Mouse (Mus musculus): Measurements from ENCODE around the gene Nlrc5.
"Not testable (repeated sequence)": the region's sequence is repeated elsewhere in the genome, so short reads cannot be mapped to it uniquely, and the experiment has no call there.

Gene Nlrc5

DNA sequence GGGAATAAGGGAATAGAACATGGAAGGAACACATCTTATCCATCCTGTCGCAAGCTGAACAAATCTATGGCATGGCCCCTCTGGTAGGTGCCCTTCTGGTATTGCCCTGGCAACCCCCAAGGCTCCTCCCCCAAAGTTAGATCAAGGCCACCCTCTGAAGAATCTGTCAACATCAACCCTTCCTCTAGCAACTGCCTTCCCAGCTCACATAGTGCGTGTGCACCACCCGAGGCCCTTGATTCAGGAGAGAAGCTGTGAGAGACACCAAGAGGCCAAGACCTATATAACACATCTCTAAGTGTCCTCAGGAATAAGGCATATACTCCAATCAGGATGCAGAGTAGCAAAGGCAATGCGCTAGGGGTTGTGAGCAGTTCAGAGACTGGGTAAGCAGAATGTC lies 11.9 kb upstream of the Nlrc5 start:
- no peak for DNase-seq

GRCm38 (mm10) chr8:94427953-94428352 lies 6.2 kb upstream of the Nlrc5 start:
- DNase-seq = no peak

- no peak for DNase-seq
Measured at GRCm38 (mm10) chr8:94428420-94428819, 5.7 kb upstream of the Nlrc5 start.

GRCm38 (mm10) chr8:94429376-94429775 lies 4.8 kb upstream of the Nlrc5 start:
- DNase-seq = no peak

DNA sequence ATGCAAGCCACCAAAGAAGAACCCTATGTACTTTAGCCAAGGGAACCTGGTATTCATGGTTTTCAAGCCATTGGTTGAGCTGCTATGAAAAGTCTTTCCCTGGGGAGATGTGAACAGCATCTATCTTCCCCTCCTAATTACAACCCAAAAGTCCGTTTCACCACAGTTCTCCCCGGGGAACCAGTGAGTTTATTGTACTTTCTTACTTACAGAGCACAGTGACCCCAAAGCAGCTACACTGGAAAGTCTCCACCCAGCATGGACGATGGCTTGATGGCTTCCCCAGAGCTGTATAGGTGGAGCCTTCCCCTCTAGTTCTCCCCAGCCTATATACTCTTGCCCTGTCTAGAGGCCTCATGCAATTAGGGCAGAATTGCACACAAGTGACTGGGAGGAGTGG lies 1.9 kb upstream of the Nlrc5 start:
- no peak for DNase-seq

DNA sequence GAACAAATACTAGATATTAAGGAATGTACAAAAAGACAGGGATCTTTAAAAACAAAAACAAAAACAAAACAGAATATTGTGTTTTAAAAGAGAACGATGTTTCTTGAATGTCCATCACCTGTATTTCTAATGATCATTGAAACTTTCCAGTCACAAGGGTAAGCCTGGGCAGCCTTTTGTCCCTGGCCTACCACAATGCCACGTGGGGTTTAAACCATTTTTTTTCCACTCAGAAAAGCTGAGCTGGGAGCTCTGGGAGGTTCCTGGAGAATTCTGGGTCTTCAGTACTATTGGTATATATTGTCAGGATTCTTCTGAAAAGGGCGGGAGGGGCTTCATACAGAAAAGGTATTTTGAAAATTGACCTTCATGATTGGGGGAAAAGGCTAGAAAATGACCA lies 802 bp downstream of the Nlrc5 start:
- no peak for DNase-seq

GRCm38 (mm10) chr8:94435397-94436111 lies 1.4 kb downstream of the Nlrc5 start:
- DNase-seq = no peak

DNA sequence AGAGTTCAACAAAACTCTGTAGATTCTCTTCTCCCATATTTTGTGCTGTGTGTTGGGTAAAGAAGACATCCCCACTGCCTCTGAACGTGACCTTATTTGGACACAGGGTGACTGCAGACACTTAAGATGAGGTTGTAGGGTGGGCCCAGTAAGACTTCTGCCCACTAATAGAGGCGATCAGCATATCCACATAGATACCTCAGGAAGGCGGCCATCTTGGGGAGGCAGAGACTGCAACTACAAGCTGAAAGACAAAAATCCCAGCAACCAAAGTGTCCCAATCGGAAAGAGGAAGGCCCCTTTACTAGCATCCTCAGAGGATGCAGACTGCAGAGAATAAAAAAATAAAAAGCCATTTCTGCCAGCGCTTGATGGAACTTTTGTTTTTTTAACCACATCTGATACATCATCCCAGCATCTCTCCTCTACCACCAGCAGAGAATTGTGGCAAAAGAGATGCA lies 2.0 kb downstream of the Nlrc5 start:
- DNase-seq = no peak

GRCm38 (mm10) chr8:94436900-94437299 lies 2.7 kb downstream of the Nlrc5 start:
- DNase-seq = no peak

GRCm38 (mm10) chr8:94438659-94439058 lies 4.5 kb downstream of the Nlrc5 start:
- no peak for DNase-seq

GRCm38 (mm10) chr8:94439691-94440090 lies 5.5 kb downstream of the Nlrc5 start:
- DNase-seq = no peak

DNA sequence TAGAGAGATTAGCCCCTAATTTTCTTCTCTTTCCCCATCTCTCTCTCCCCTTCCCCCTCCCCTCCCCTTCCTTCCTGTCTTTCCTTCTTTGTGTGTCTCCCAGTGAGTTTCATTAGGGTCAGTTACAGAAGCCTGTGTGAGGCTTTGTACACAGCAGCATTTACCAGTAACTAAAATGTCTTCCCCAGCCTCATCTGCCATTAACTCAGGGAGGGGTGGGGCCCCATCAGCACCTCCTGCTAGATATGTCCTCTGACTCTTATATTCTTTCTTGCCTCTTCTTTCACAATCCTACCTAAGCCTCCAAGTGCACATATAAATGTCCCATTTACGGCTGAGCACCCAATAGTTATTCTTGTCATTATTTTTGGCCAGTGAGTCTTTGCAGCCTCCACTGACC lies 6.2 kb downstream of the Nlrc5 start:
- no peak for DNase-seq

- DNase-seq = no peak
Measured at GRCm38 (mm10) chr8:94441686-94442085, 7.5 kb downstream of the Nlrc5 start.

DNA sequence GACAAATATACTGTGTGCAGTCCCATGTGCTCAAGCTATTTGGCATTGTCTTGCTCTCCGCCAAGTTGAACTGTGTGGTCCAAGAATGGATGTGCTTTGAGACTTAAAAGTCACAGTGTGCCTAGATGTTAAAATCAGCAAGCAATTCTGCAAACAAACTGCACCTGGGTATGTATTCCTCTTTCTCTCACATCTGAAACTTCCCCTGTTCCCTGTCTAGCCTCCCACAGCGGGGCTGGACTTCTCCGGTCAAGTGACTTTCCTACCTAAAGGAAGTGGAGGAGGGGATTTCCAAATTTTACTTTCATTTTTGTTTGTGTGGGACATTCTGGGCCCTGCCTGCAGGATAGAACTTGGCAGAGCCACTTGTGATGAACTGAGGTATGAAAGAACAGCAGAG lies 9.0 kb downstream of the Nlrc5 start:
- no peak for DNase-seq

DNA sequence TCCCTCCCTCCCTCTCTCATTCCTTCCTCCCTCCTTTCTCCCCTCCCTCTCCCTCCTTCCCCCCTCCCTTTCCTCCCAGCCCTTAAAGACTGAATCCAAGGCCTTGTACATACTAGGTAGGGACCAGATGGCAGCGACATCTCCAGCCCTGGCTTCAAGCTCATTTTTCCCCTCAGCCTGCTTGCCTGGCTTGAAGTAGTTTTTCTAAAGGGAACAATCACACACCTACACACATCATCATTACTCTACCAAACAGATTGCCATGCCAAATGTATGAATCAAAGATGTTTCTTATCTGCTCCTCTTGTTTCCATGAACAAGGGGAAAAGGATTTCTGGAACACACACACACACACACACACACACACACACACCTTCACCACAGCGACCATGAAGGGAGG lies 10.3 kb downstream of the Nlrc5 start:
- no peak for DNase-seq

- no peak for DNase-seq
Measured at GRCm38 (mm10) chr8:94447142-94447541, 13.0 kb downstream of the Nlrc5 start.

DNA sequence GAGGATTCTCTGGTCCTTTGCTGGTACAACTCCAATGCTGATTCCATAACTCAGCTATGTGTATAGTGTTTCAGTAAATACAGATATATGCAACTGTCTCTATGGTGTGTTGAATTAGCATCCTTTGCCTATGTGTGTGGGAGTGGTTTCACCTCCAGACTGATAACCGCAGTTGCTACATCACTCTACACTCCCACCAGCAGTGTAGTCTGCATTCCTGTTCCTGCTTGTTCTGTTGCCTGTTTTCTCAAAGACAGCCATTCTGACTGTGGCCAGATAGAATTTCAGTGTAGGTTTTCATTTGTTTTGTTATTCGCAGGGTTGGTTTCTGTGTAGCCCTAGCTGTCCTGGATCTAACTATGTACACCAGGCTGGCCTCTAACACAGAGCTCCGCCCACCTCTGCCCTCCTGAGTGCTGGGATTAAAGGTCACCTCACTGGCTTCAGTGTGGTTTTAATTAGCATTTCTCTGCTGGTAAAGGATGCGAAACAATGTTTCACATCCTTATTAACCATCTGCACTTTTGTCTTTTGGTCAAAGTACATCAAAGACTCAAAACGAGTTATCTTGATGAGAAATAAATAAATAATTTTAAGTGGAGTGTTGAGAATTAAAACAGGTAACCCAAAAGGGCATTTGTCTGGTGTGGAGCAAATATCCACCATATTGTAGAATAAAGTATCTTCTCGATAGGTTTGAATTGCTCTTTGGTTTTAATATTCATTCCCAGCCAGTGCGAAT lies 13.6 kb downstream of the Nlrc5 start:
- DNase-seq = no peak

DNA sequence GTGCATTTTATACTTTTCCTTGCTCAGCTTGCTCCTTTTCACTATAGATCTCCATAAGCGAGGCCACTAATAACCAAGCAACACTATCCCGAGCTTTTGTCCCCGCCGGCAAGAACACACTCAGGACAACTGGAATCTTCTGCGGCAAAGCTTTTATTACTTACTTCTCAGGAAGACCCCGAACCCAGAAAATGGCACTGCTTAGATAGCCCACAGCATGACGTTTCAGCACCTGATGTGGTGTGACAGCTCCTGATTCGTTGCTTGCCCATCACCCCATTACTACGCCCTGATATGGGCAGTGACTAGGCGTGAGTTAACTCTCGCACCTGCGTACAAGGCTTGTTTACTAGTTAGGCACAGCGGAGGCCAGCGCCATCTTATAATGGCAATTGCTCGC lies 18.8 kb downstream of the Nlrc5 start:
- DNase-seq = not testable (repeated sequence)

GRCm38 (mm10) chr8:94453868-94454488 lies 19.8 kb downstream of the Nlrc5 start:
- no peak for DNase-seq

DNA sequence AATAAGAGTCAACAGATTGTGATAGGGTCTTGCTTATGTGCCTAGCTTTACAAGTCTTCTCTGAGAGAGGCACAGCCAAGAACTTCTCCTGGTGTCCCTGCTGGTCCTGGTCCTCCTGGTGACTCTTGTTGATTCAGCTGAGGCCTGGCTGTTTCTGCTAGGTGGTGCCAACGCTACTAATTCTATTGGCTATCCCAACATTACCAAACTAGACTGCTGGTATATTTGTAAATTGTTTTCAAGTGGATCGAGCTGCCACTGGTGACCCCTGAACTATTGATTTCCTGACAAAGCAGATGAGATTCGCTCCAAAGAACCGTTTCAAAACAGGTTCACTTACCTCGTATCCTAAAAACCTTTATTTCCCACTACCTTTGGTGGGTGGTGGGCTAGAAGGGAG lies 20.7 kb downstream of the Nlrc5 start:
- DNase-seq = no peak

GRCm38 (mm10) chr8:94456071-94456470 lies 21.9 kb downstream of the Nlrc5 start:
- no peak for DNase-seq

DNA sequence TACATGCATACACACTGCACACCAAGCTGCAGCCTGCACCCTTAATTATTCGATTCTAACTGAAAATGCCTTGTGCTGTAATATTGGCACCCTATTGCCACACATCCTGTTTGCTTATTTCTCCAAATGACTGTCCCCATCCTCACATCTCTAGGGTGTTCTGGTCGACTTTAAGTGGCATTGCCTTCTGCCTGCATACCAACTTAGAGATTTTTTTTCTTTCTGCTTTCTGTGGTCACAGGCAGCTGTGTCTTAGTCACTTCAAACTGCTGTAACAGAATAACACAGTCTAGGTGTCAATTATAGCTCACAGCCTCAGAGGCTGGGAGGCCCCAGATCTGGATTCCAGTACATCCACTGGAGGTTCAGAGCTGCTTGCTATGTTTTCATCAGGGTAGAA lies 24.4 kb downstream of the Nlrc5 start:
- DNase-seq = no peak

DNA sequence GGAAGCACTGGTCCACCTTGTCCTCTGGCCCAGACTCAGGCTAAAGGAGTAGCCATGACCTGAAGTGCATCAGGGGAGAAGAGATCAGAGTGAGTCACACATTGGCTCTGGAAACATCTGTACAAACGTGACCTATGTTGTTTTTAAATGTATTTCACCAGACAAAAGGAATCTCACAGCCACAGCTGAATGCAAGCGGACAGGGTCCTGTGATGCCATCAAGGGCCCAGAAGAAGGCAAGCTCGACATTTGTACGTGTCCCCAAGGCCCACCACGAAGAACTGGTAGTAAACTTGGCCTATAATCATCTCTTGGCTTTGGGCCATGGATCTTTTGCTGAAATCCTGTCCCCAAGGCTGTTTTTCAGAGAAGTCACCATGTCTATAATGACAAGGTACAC lies 35.5 kb downstream of the Nlrc5 start:
- DNase-seq = no peak

- no peak for DNase-seq
Measured at GRCm38 (mm10) chr8:94470794-94471193, 36.6 kb downstream of the Nlrc5 start.
